Mouse (Mus musculus) stomach, embryonic 16.5 days (tissue): ENCODE results near the gene Tnfaip8l1. TPM values are rescaled to one million over a fixed set of nuclear protein-coding genes. Genes with fewer than 3 reads are reported as not detected.

Experiments
- ATAC-seq: fragments of 200-750 bp; cut with Nextera tagmentation; 2 replicates; pipeline ENCODE4 v1.8.0; 2017; ENCODE audit warnings: moderate number of reproducible peaks, moderate TSS enrichment; ENCODE audit not compliant: insufficient read depth, low FRiP score
- H3K27ac ChIP-seq: fragments of 300-500 bp; sonication (generic); 2 replicates; pipeline ENCODE4 v1.5.1; 2014; ENCODE audit warnings: low read length
- H3K27me3 ChIP-seq: fragments of 300-500 bp; sonication (generic); 2 replicates; pipeline ENCODE4 v1.6.1; 2014; ENCODE audit warnings: low read length, control low read depth, mixed read lengths; ENCODE audit not compliant: control insufficient read depth, insufficient read depth
- H3K36me3 ChIP-seq: fragments of 300-500 bp; sonication (generic); 2 replicates; pipeline ENCODE4 v1.6.1; 2014; ENCODE audit warnings: low read length; ENCODE audit not compliant: control insufficient read depth, insufficient read depth
- H3K4me1 ChIP-seq: fragments of 300-500 bp; sonication (generic); 2 replicates; pipeline ENCODE4 v1.6.1; 2014; ENCODE audit warnings: low read length, control low read depth, mixed read lengths; ENCODE audit not compliant: control insufficient read depth, insufficient read depth
- H3K4me2 ChIP-seq: fragments of 300-500 bp; sonication (generic); 2 replicates; pipeline ENCODE4 v1.6.1; 2014; ENCODE audit warnings: low read depth, low read length, mixed read lengths
- H3K4me3 ChIP-seq: fragments of 300-500 bp; sonication (generic); replicated peaks from 2 replicates; pipeline ENCODE4 v1.5.1; 2014; ENCODE audit warnings: mild to moderate bottlenecking, low read length
- H3K9ac ChIP-seq: fragments of 300-500 bp; sonication (generic); 2 replicates; pipeline ENCODE4 v1.6.1; 2014; ENCODE audit warnings: low read length
- H3K9me3 ChIP-seq: fragments of 300-500 bp; sonication (generic); replicated peaks from 2 replicates; pipeline ENCODE4 v1.6.1; 2016; ENCODE audit warnings: low read length, control low read depth; ENCODE audit not compliant: control insufficient read depth
- WGBS: fragments of 180-500 bp; shearing (Covaris S2); extraction: QIAGEN DNeasy Blood & Tissue Kit; methylation state at CpG from one replicate; pipeline ENCODE4 v1.1.7; 2014; 5-methylcytosine and 5-hydroxymethylcytosine counted together
- polyA plus RNA-seq: library from polyadenylated mRNA; unstranded; fragments of >200 nt; fragmentation: Nextera tagmentation; extraction: Ambion mirVana; gene quantifications from 2 replicates; pipeline ENCODE4 v1.2.1, GENCODE M21; 2015

The Tnfaip8l1 gene
- polyA plus RNA-seq, 1 experiment from 2014 or later: 11.9 TPM

DNA sequence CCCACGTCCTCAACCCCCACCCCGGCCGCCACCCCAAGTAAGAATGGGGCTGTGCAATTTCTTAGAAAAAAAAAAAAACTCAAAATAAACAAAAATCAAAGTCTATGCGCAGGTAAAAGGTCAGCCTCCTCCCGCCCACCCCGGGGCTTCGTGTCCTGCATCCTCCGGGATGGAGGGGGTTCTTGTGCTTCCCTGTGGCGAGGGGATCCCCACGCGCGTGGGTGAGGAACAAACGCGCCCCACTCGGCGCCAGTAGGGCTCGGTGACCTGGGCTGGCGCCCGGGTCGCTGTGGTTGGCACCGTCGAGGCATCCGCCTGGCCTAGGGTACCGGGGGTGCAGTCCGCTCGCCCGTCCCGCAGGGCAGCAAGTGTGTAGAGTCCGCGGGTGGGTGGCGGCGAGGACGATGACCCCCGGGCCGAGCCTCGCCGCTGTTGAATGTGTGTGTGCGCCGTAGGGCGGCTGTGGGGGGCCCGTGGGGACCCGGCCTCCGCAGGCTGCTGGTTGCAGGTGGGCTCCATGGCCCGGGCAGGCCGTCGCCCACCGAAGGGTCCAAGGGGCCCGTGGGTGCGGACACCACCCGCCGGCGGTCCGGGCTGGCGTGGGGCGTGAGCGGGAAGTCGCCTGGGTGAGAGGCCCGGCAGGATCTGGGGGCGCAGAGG, 38.5 kb upstream of the Tnfaip8l1 start:
- Histone ChIP-seq H3K4me1 (peaks cover 10% of the 10 kb centered on the region; the same call in 1 of the 2 replicates), H3K27ac (no peak overlapping the region), H3K4me3 (peak overlapping the region; percentile 49), H3K9me3 (peaks cover 8% of the 10 kb centered on the region), H3K9ac (peak overlapping the region; percentile 74), H3K4me2 (peak overlapping the region; percentile 90), H3K27me3 (peaks cover 42% of the 10 kb centered on the region), H3K36me3 (no peaks in the 10 kb centered on the region)
- no peak for ATAC-seq
- WGBS: 30% methylated on average over 59 of the region's 59 CpGs

DNA sequence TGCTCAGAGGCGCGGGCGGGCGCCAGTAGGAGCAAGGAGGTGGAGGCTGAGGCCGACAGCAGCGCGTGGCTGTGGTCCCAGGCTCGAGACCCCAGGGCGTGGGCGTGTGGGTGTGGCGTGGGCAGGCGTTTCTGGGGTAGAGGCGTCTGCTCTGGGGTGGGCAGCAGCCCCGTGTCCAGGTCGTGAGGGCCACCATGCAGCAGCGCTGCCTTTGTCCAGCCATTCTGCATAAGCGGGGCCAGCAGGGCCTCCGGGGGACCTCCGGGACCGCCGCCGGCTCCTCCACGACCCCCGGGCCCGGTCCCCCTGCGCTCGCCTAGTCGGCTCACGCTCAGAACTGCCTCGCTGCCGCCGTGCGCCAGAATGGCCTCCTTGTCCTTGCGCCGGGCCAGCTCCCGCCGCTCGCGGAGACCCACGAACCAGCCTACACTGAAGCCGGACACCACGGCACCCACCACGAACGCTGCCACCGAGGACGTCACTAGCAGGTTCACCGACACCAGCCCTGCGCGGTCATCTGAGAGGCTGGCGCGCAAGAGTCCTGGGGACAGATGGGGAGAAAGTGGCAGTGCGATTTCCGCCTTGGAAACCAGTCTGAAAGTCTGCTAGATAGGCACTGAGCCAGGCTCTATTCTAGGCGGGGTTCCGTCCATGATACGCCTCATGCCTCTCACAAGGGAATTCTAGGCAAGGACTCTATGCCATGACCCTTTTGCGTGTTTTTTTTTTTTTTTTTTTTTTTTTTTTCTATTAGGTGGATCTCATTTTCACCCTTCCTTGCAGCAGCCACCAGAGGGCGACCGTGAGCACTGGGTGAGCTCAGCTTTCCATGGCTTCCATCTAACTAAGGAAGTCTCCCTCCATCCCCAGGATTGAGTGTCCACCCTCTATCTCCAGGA, 37.7 kb upstream of the Tnfaip8l1 start:
- Histone ChIP-seq H3K36me3 (no peaks in the 10 kb centered on the region), H3K27me3 (peaks cover 39% of the 10 kb centered on the region), H3K27ac (no peak overlapping the region), H3K4me1 (peaks cover 10% of the 10 kb centered on the region; the same call in 1 of the 2 replicates), H3K9ac (peak overlapping the region; percentile 74), H3K4me2 (peak overlapping the region; percentile 90), H3K4me3 (peak overlapping the region; percentile 49), H3K9me3 (peaks cover 8% of the 10 kb centered on the region)
- 13% methylated on average over 58 of the region's 59 CpGs for WGBS
- no peak for ATAC-seq

DNA sequence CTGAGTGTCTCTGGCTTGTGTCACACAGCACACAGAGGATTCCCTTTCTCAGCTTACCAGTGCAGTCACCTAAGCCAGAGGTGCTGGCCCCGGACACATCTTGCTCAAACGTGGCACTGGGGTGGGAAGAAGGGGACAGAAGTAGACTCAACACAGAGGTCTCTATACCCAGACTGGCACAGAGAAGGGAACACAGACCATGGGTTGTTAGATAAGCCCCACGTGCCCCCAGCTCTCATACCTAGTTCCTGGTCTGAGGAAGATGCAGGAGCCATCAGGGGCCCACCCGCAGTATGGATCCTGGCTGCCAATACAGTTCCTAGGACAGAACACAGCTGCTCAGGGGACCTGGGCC, 37.0 kb upstream of the Tnfaip8l1 start:
- no peak overlapping the region for H3K4me3 ChIP-seq
- no peak overlapping the region for H3K9ac ChIP-seq
- H3K36me3 ChIP-seq: no peaks in the 10 kb centered on the region
- no peak overlapping the region for H3K4me2 ChIP-seq
- peaks cover 33% of the 10 kb centered on the region for H3K27me3 ChIP-seq
- peaks cover 8% of the 10 kb centered on the region for H3K9me3 ChIP-seq
- peaks cover 6% of the 10 kb centered on the region; the same call in 1 of the 2 replicates for H3K4me1 ChIP-seq
- WGBS: 80% methylated on average over 4 of the region's 4 CpGs
- no peak for ATAC-seq
- H3K27ac ChIP-seq: no peak overlapping the region

DNA sequence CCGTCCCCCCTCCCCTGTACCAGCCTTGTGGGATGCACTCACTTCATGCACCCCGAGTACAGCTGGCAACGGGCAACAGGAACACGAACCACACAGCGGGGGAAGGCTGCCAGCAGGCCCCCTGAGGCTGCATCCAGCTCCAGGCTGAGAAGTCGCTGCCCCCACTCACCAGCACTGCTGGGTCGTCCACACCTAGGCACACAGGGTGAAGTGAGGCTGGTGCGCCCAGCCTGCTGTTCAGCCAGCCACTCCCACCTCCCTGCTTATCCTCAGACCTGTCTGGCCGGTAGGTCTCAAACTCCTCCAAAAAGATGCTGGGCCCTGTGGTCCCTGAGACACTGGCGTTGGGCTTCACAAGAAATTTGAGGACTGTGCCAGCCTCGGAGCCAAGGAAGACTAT, 36.1 kb upstream of the Tnfaip8l1 start:
- Histone ChIP-seq H3K4me1 (peaks cover 6% of the 10 kb centered on the region; the same call in 1 of the 2 replicates), H3K27ac (no peak overlapping the region), H3K36me3 (no peaks in the 10 kb centered on the region), H3K9me3 (peaks cover 8% of the 10 kb centered on the region), H3K27me3 (peaks cover 24% of the 10 kb centered on the region), H3K4me3 (no peak overlapping the region), H3K9ac (no peak overlapping the region), H3K4me2 (no peak overlapping the region)
- 75% methylated on average over 11 of the region's 11 CpGs for WGBS
- no peak for ATAC-seq

DNA sequence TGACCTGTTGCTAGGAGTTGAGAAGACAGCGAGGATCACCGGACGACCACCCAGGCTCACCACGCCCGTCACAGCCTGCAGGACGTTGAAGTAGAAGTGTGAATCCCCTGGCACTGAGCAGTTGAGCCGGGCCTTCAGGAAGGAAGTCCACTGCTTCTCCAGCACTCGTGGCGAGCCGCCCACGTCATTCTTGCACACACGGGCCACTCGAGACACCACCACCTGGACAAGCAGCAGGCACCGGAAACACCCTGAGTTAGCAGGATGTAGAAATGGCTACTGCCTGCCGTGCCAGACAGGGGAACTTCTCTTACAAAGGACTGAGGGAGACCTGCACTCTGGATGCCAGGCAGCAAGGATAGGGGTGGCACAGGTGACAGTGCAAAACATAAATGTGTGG, 34.0 kb upstream of the Tnfaip8l1 start:
- no peaks in the 10 kb centered on the region for H3K9me3 ChIP-seq
- peaks cover 11% of the 10 kb centered on the region for H3K27me3 ChIP-seq
- 75% methylated on average over 15 of the region's 15 CpGs for WGBS
- no peaks in the 10 kb centered on the region for H3K36me3 ChIP-seq
- no peak overlapping the region for H3K4me3 ChIP-seq
- no peak overlapping the region for H3K9ac ChIP-seq
- peaks cover 11% of the 10 kb centered on the region; the same call in 1 of the 2 replicates for H3K4me1 ChIP-seq
- no peak for ATAC-seq
- no peak overlapping the region for H3K4me2 ChIP-seq
- H3K27ac ChIP-seq: no peak overlapping the region

DNA sequence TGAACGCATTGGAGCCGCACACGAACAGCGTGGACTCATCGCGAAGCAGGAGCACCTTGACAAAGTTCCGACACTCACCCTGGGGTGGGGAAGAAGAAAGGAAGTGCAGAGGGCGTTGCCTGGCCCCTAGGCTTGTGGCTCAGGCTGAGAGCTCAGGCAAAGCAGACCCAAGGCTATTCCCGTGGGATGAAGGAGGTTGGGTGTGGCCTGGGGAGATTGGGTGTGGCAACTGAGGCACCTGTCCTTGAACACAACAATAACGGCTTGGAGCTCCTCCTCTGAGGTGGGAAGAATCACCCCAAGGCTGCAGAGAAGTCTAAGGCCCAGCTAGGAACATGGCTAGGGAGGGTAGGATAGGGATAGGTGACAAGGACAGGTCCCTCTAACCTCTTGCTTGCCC, 31.1 kb upstream of the Tnfaip8l1 start:
- Histone ChIP-seq H3K4me1 (peaks cover 21% of the 10 kb centered on the region; the same call in 1 of the 2 replicates), H3K9ac (no peak overlapping the region), H3K27me3 (no peaks in the 10 kb centered on the region), H3K36me3 (no peaks in the 10 kb centered on the region), H3K4me3 (no peak overlapping the region), H3K9me3 (no peaks in the 10 kb centered on the region), H3K4me2 (no peak overlapping the region), H3K27ac (no peak overlapping the region)
- no peak for ATAC-seq
- 91% methylated on average over 10 of the region's 10 CpGs for WGBS

DNA sequence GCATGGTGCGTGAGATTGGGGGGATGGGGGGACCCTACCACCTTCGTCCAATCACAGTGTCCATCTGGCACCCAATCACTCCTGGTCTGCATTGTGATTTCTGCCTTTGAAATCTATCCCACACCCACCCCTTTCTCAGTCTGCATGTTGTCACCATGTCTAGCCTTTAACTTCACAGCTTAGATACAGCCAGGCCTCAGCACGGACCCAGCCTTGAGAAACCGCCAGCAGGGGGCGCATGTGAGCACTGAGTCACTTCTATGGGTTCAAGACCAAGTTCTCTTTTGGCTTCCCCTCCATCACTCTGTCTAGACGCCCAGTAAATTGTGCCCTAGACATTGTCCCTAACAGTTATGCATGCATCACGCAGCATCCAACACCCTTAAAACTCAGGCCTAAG, 30.5 kb upstream of the Tnfaip8l1 start:
- no peak for ATAC-seq
- Histone ChIP-seq H3K9ac (no peak overlapping the region), H3K4me1 (peaks cover 21% of the 10 kb centered on the region; the same call in 1 of the 2 replicates), H3K4me3 (no peak overlapping the region), H3K27me3 (no peaks in the 10 kb centered on the region), H3K4me2 (no peak overlapping the region), H3K9me3 (no peaks in the 10 kb centered on the region), H3K27ac (no peak overlapping the region), H3K36me3 (no peaks in the 10 kb centered on the region)
- 41% methylated on average over 7 of the region's 7 CpGs for WGBS

DNA sequence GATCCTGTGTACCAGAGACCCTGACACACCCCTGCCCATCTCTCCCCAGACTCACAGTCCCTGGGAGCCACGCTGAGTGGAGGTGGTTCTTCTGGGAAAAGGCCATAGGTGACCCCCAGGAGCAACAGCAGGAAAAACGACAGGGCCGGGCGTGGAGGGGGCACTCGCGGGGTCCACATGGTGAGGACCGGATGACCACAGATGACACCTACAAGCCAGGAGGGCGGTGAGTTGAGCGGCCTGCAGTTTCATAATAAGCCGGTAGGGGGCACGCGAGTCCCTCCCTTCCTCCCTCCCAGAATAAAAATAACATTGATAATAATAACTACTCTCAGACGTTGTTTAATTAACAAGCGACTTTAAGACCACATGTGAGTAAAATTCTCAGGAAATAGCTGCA, 29.6 kb upstream of the Tnfaip8l1 start:
- ATAC-seq: no peak
- H3K4me3 ChIP-seq: no peak overlapping the region
- 4% methylated on average over 14 of the region's 14 CpGs for WGBS

More for the DNA sequence above, 29.6 kb upstream of the Tnfaip8l1 start:
- no peak overlapping the region for H3K9ac ChIP-seq
- no peaks in the 10 kb centered on the region for H3K9me3 ChIP-seq
- H3K27me3 ChIP-seq: no peaks in the 10 kb centered on the region
- H3K4me1 ChIP-seq: peaks cover 21% of the 10 kb centered on the region; the same call in 1 of the 2 replicates
- no peaks in the 10 kb centered on the region for H3K36me3 ChIP-seq
- H3K4me2 ChIP-seq: no peak overlapping the region; the same call in 1 of the 2 replicates
- no peak overlapping the region for H3K27ac ChIP-seq
